In the genomic region with DNA sequence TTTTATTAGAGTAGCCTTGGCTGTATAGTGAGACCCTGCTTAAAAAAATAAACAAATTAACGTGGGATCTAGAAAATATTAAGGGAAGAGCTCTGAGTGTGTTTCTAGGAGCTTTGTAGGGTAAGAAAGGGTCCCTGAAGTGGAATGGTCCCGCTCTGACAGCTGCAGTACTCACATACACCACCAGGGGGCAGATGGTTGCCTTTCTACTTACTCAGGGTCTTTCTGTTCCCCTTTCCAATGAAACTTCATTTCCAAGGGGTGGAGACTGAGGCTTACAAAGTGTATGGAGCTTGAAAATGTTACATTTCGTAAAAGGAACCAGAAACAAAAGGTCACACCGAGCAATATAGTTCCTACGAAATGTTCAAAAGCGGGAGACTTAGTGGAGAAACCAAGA, we compare ENCODE assay signal across 8 mouse cellular contexts. TPM values are rescaled to one million over a fixed set of nuclear protein-coding genes. Genes with fewer than 3 reads are reported as not detected.
DNase-seq lines count a peak whose midpoint lies in the region; ATAC-seq and TF ChIP-seq lines count a peak whose summit lies in the region.
"Had no signal": no experiment of that assay in that cellular context is flagged by ENCODE, and none has a peak within 500 bp of the region (broad histone marks: within the 10 kb centered on the region; RNA-seq: fewer than 3 reads in every experiment).

No protein-coding gene starts in this region.

- peak; percentile 71 for DNase-seq in 3T3-L1 (ENCODE audit: low read depth, low spot score)
- peak; percentile 39 for DNase-seq in c-Kit-positive CD71-positive TER-119-negative erythroid progenitor cells, embryonic 14.5 days (ENCODE audit: low read depth)
- DNase-seq in gastrocnemius, adult 8-10 months (ENCODE audit: low spot score in 2 of 2): peak; percentile 37 to 48
- DNase-seq in kidney, postnatal 4 days: peak; percentile 90
- peak; percentile 92 for DNase-seq in lung, embryonic 14.5 days
- DNase-seq in right cerebral cortex, postnatal 25 days: peak; percentile 60

- H3K27me3 ChIP-seq in C2C12 (ENCODE audit: control insufficient read depth, insufficient read depth, insufficient read length): no peaks in the 10 kb centered on the region
- H3K27me3 ChIP-seq in lung, embryonic 14.5 days (ENCODE audit: insufficient read depth, low read length): no peaks in the 10 kb centered on the region

- no peak for ATAC-seq in lung, embryonic 14.5 days (ENCODE audit: insufficient read depth)

- H3K4me3 ChIP-seq in C2C12 (ENCODE audit: insufficient read depth, poor library complexity, severe bottlenecking): no peak overlapping the region
- H3K4me3 ChIP-seq in lung, embryonic 14.5 days (ENCODE audit: low read depth, low read length): no peak overlapping the region
- H3K4me3 ChIP-seq: midbrain, embryonic 12.5 days had no signal

- H3K79me2 ChIP-seq in C2C12 (ENCODE audit: control insufficient read depth, insufficient read depth): peaks cover 18% of the 10 kb centered on the region

- H3K4me1 ChIP-seq in lung, embryonic 14.5 days (ENCODE audit: insufficient read depth): 0 out of 2 replicates have a peak, but pooled peaks cover 4% of the 10 kb centered on the region

- H3K9ac ChIP-seq in lung, embryonic 14.5 days: no peak overlapping the region
- H3K9ac ChIP-seq: midbrain, embryonic 12.5 days had no signal

- no peak overlapping the region for H3K27ac ChIP-seq in lung, embryonic 14.5 days (ENCODE audit: low read depth)
- H3K27ac ChIP-seq: midbrain, embryonic 12.5 days had no signal

- H3K4me2 ChIP-seq in lung, embryonic 14.5 days: 0 out of 2 replicates have a peak overlapping the region, but pooled peaks have one; percentile 25
- H3K4me2 ChIP-seq: midbrain, embryonic 12.5 days had no signal

- no peaks in the 10 kb centered on the region for H3K9me3 ChIP-seq in lung, embryonic 14.5 days (ENCODE audit: low read depth, low read length)
- H3K9me3 ChIP-seq: midbrain, embryonic 12.5 days had no signal

- TF ChIP-seq CTCF in C2C12 (IDR thresholded peaks at IDR 0.05; ENCODE audit: control insufficient read depth, insufficient read depth, insufficient read length): peak; percentile 19
- TF ChIP-seq CTCF in lung, embryonic 14.5 days (IDR thresholded peaks at IDR 0.05; ENCODE audit: low read depth): peak; percentile 96

- 7% methylated on average over 6 of the region's 6 CpGs for WGBS in lung, embryonic 14.5 days

- H3K79me3 ChIP-seq in C2C12 (ENCODE audit: low read depth): peaks cover 3% of the 10 kb centered on the region

- H3ac ChIP-seq in C2C12 (ENCODE audit: control insufficient read depth, insufficient read length, low read depth): no peak overlapping the region

- no peaks in the 10 kb centered on the region for H3K36me3 ChIP-seq in C2C12 (ENCODE audit: control insufficient read depth, insufficient read depth)
- H3K36me3 ChIP-seq in lung, embryonic 14.5 days (ENCODE audit: insufficient read depth): no peaks in the 10 kb centered on the region
- H3K36me3 ChIP-seq: midbrain, embryonic 12.5 days had no signal

TF ChIP-seq in C2C12, 6 proteins besides CTCF, POLR2A, EP300 and RAD21:
- TF ChIP-seq MYOD1 (IDR thresholded peaks at IDR 0.05; ENCODE audit: control insufficient read depth, insufficient read length, low read depth) (no peak), MYOG (IDR thresholded peaks at IDR 0.05; ENCODE audit: control insufficient read depth, extremely low read depth, insufficient read length) (no peak), USF1 (IDR thresholded peaks at IDR 0.05; ENCODE audit: low read depth) (no peak), FOSL1 (IDR thresholded peaks at IDR 0.05; ENCODE audit: insufficient read depth, low read length, poor library complexity, severe bottlenecking) (no peak), CEBPB (IDR thresholded peaks at IDR 0.05; ENCODE audit: low read depth) (no peak), MAX (IDR thresholded peaks at IDR 0.05) (no peak)

RNA-seq across cellular contexts. Expression of gene Exoc3l2, which starts 1.6 kb away (rescaled TPM):
- polyA plus RNA-seq in C2C12 (2012; fragmentation: generic; extraction: Trizol): 0.01 TPM
- under 1 TPM; 0.27 to 0.80 (median 0.35) TPM for total RNA-seq in gastrocnemius, adult 8-10 months (2022)
- polyA plus RNA-seq in lung, embryonic 14.5 days (2014; fragmentation: Nextera tagmentation; extraction: Ambion mirVana): 1.7 and 2.2 TPM in 2 replicates

RNA-seq across cellular contexts. Expression of gene Mark4, which starts 2.9 kb away (rescaled TPM):
- 12.9 TPM for polyA plus RNA-seq in C2C12 (2012; fragmentation: generic; extraction: Trizol)
- 10 to 100 TPM; 18.0 to 20.0 (median 19.8) TPM for total RNA-seq in gastrocnemius, adult 8-10 months (2022)
- polyA plus RNA-seq in lung, embryonic 14.5 days (2014; fragmentation: Nextera tagmentation; extraction: Ambion mirVana): 8.7 and 11.1 TPM in 2 replicates

RNA-seq across cellular contexts. Expression of gene Bloc1s3, which starts 46.7 kb away (rescaled TPM):
- 4.8 TPM for polyA plus RNA-seq in C2C12 (2012; fragmentation: generic; extraction: Trizol)
- total RNA-seq in gastrocnemius, adult 8-10 months (2022): 1 to 10 TPM; 2.1 to 2.7 (median 2.3) TPM
- 1.1 and 1.7 TPM in 2 replicates for polyA plus RNA-seq in lung, embryonic 14.5 days (2014; fragmentation: Nextera tagmentation; extraction: Ambion mirVana)

RNA-seq across cellular contexts. Expression of gene Trappc6a, which starts 46.7 kb away (rescaled TPM):
- polyA plus RNA-seq in C2C12 (2012; fragmentation: generic; extraction: Trizol): 23.2 TPM
- 10 to 100 TPM in 1 of 4 experiments, 1 to 10 TPM in 3; 7.6 to 10.2 (median 8.8) TPM for total RNA-seq in gastrocnemius, adult 8-10 months (2022)
- polyA plus RNA-seq in lung, embryonic 14.5 days (2014; fragmentation: Nextera tagmentation; extraction: Ambion mirVana): 77.3 and 83.5 TPM in 2 replicates

RNA-seq across cellular contexts. Expression of gene Nkpd1, which starts 56.1 kb away (rescaled TPM):
- 0.11 TPM for polyA plus RNA-seq in C2C12 (2012; fragmentation: generic; extraction: Trizol)
- not detected for total RNA-seq in gastrocnemius, adult 8-10 months (2022)
- polyA plus RNA-seq in lung, embryonic 14.5 days (2014; fragmentation: Nextera tagmentation; extraction: Ambion mirVana): 0.11 TPM in 2 replicates

Comparison
In these comparisons a context has a peak if more than half of its experiments do, and no peak if none do; other contexts are left out.
1. DNase-seq: peak in every context shown above with its lines; median percentile 92 in lung, embryonic 14.5 days; 90 in kidney, postnatal 4 days; 71 in 3T3-L1; 60 in right cerebral cortex, postnatal 25 days; 42 in gastrocnemius, adult 8-10 months; 39 in c-Kit-positive CD71-positive TER-119-negative erythroid progenitor cells, embryonic 14.5 days.